Mouse (Mus musculus) small intestine, adult 2 months (tissue): ENCODE measurements around the gene Tysnd1. TPM values are rescaled to one million over a fixed set of nuclear protein-coding genes. Genes with fewer than 3 reads are reported as not detected.

Source experiments
- H3K27ac ChIP-seq: fragments of 200-500 bp; 2 replicates; pipeline ENCODE4 v1.5.1; 2012; ENCODE audit warnings: low read depth, low read length, control low read depth, inconsistent platforms; ENCODE audit not compliant: insufficient read depth
- H3K27me3 ChIP-seq: fragments of 200-500 bp; 2 replicates; pipeline ENCODE4 v1.6.1; 2012; ENCODE audit warnings: mild to moderate bottlenecking, moderate library complexity, low read length, inconsistent platforms; ENCODE audit not compliant: control insufficient read depth, insufficient read depth
- H3K36me3 ChIP-seq: fragments of 200-500 bp; 2 replicates; pipeline ENCODE4 v1.6.1; 2012; ENCODE audit warnings: mild to moderate bottlenecking, low read length, control low read depth, inconsistent platforms; ENCODE audit not compliant: control insufficient read depth, insufficient read depth
- H3K4me1 ChIP-seq: fragments of 200-500 bp; 2 replicates; pipeline ENCODE4 v1.6.1; 2012; ENCODE audit warnings: low read length, inconsistent platforms, mixed read lengths; ENCODE audit not compliant: control insufficient read depth, insufficient read depth, insufficient read length
- H3K4me3 ChIP-seq: fragments of 200-500 bp; 2 replicates; pipeline ENCODE4 v1.5.1; 2012; ENCODE audit warnings: low read depth, mild to moderate bottlenecking, control low read depth, inconsistent platforms, low read length, moderate library complexity
- CTCF ChIP-seq: fragments of 200-500 bp; IDR thresholded peaks from 2 replicates; pipeline ENCODE4 v1.5.1; 2012; ENCODE audit warnings: low read depth, mild to moderate bottlenecking, control low read depth, inconsistent platforms, low read length, moderate library complexity, mixed read lengths; ENCODE audit not compliant: insufficient replicate concordance, insufficient read length; ENCODE audit errors: extremely low read depth
- POLR2A ChIP-seq: fragments of 200-500 bp; IDR thresholded peaks from 2 replicates; pipeline ENCODE4 v1.6.1; 2012; ENCODE audit warnings: low read depth, mild to moderate bottlenecking, control low read depth, inconsistent platforms, low read length, moderate library complexity
- WGBS: fragments of 180-500 bp; shearing (Covaris S2); methylation state at CpG from one replicate; pipeline ENCODE4 v1.1.7; 2018; 5-methylcytosine and 5-hydroxymethylcytosine counted together
- polyA plus RNA-seq: library from polyadenylated mRNA; depleted of rRNA; stranded (reverse); fragments of >200 nt; gene quantifications from 2 replicates; pipeline ENCODE4 v1.2.3, GENCODE M21; 2012

Tysnd1 gene
- polyA plus RNA-seq, 1 experiment, result 110 TPM

DNA sequence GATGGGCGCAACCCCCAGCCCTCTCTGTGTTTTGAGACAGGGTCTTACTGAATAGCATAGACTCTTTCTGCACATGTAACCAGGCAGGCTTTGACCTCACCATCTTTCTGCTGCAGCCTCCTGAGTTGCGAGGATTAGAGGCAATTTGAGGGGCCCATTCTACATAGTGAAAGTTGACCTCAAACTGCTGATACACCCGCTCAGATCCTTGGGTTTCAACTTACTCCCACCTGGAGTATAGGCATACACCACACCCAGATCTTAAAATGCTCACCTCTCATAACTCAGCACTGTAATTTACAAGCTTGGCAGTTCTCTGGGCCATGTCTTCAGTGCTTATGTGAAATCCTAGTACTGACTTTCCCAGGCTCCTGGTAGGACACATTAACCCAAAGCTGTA lies 40.1 kb upstream of the Tysnd1 start:
- 58% methylated on average over 3 of the region's 3 CpGs for WGBS
- TF ChIP-seq POLR2A (no peak), CTCF (no peak)
- H3K4me3 ChIP-seq, result no peak overlapping the region
- peaks cover 22% of the 10 kb centered on the region for H3K36me3 ChIP-seq
- no peaks in the 10 kb centered on the region for H3K27me3 ChIP-seq
- H3K4me1 ChIP-seq, result peaks cover 19% of the 10 kb centered on the region; the same call in 1 of the 2 replicates
- peak overlapping the region; percentile 51; the same call in 1 of the 2 replicates for H3K27ac ChIP-seq

DNA sequence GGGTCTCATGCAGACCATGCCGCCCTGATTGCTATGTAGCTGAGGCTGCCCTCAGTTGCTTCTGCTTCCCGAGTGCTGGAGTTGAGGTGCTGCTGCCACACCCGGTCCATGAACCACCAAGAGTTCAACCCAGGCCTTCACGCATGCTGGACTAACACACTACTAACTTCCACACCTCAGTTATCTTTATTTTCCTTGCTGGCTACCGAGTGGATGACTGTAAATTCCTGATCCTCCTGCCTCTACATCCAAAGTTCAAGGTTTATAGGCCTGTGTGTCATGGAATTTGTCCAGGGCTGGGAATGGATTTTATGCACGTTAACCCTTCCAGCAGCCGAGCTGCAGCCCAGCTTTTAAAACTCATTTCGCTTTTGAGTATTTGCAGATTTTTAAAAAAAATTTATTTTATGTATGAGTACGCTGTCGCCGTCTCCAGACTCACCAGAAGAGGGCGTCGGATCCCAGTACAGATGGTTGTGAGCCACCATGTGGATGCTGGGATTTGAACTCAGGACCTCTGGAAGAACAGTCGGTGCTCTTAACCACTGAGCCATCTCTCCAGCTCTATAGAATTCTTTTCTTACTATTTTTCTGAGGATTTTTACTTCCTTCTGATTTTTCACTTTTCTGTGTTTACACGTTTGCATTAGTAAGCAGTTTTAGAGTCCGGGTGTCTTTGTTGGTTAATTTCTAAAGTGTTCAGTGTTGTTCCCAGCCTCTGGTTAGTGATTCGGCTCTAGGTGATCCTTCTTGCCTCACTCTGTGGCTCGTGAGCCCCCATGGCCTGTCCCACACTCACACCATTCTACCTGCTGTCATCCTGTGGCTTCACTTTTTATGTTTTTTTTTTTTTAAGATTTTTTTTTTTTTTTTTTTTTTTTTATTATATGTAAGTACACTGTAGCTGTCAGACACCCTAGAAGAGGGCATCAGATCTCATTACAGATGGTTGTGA lies 38.1 kb upstream of the Tysnd1 start:
- TF ChIP-seq CTCF, result no peak
- TF ChIP-seq POLR2A, result no peak
- H3K27me3 ChIP-seq, result no peaks in the 10 kb centered on the region
- peaks cover 17% of the 10 kb centered on the region; the same call in 1 of the 2 replicates for H3K4me1 ChIP-seq
- peaks cover 31% of the 10 kb centered on the region for H3K36me3 ChIP-seq
- H3K27ac ChIP-seq, result peak overlapping the region; percentile 92
- WGBS, result 45% methylated on average over 18 of the region's 18 CpGs
- peak overlapping the region; percentile 36 for H3K4me3 ChIP-seq

DNA sequence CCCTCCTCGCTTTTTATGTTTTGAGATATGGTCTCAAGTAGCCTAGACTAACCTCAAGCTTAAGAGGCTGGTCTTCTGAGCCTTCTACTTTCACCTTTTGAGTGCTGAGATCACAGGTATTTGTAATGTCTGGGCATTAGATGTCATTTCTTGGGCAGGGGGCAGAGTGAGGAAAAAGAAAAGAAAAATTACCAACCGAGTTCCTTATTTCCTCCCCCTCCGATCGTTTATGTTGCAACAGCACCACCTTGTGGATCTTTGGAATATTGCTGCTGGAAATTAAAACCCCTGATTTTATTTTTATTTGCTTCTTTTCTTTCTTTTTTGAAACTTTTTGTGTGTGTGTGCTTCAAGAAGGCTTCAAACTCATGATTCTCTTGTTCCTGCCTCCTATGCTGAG lies 37.3 kb upstream of the Tysnd1 start:
- no peak for TF ChIP-seq CTCF
- no peak for TF ChIP-seq POLR2A
- no peaks in the 10 kb centered on the region for H3K27me3 ChIP-seq
- H3K27ac ChIP-seq, result peak overlapping the region; percentile 35; the same call in 1 of the 2 replicates
- H3K4me3 ChIP-seq, result peak overlapping the region; percentile 17; the same call in 1 of the 2 replicates
- peaks cover 17% of the 10 kb centered on the region; the same call in 1 of the 2 replicates for H3K4me1 ChIP-seq
- WGBS, result 17% methylated on average over 4 of the region's 4 CpGs
- peaks cover 32% of the 10 kb centered on the region for H3K36me3 ChIP-seq

DNA sequence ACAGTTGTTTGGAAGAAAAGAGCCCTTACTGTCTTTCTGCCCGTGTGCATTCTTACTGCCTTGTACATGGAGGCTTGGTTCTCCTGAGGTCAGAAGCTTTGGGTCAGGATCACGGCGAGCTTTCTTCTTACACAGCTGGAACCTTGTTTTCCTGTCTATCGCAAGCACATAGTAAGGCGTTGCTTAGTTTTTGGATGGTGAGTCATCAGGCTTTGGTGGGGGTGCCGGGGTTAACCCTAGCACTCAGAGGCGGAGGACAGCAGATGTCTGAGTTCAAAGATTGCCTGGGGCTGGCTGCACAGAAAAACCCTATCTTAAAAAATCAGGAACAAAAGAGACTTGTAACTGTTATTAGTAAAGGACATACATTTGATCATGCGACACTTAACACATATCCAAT lies 33.4 kb upstream of the Tysnd1 start:
- no peaks in the 10 kb centered on the region for H3K27me3 ChIP-seq
- 77% methylated on average over 8 of the region's 8 CpGs for WGBS
- TF ChIP-seq POLR2A (no peak), CTCF (no peak)

DNA sequence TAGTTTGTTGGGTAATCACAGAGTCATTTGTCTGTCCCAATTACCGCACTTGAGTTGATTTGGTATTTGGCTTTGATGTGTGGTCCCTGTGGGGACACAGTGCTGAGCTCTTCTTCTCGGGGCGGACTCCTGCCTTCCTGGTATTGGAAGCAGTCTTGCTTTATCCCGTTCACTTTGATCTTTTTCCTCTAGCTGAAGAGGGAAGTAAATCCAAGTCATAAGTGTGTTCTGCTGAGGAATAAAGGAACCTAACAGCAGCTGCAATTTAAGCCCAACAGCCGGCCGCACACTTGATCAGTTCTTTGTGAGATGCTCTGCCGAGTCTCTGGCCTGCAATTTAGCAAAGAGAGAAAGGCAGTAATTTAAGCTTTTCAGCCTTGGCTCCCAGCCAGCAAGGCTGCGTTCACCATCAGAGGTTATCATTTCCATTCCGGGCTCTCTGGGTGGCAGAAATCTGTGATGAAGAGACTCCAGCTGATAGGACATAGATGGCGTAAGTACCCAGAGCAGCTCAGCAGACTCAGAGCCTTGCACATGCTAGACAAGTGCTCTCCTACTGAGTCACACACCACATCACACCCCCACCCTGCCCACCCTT lies 32.8 kb upstream of the Tysnd1 start:
- no peak for TF ChIP-seq CTCF
- TF ChIP-seq POLR2A, result no peak
- Histone ChIP-seq H3K4me1 (no peaks in the 10 kb centered on the region), H3K27ac (no peak overlapping the region), H3K36me3 (peaks cover 68% of the 10 kb centered on the region), H3K27me3 (no peaks in the 10 kb centered on the region), H3K4me3 (no peak overlapping the region)
- 68% methylated on average over 10 of the region's 10 CpGs for WGBS

More for the DNA sequence above, 33.4 kb upstream of the Tysnd1 start:
- Histone ChIP-seq H3K4me3 (no peak overlapping the region), H3K27ac (no peak overlapping the region), H3K36me3 (peaks cover 63% of the 10 kb centered on the region), H3K4me1 (no peaks in the 10 kb centered on the region)

DNA sequence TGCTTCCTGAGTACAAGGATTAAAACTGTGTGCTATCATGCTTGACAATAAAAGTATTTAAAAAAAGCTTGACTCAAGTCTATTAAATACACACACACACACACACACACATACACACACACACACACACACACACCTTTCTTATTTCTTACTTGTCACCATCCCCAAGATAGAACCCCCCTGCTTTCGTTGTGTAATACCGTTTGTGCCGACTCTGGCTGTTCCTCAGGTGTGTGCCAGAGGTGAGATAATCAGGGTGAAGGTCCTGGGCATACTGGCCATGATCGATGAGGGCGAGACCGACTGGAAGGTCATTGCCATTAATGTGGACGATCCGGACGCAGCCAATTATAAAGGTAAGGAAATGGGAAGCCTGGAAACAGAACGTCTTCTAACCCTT lies 30.2 kb upstream of the Tysnd1 start:
- H3K27ac ChIP-seq, result no peak overlapping the region
- peaks cover 80% of the 10 kb centered on the region for H3K36me3 ChIP-seq

DNA sequence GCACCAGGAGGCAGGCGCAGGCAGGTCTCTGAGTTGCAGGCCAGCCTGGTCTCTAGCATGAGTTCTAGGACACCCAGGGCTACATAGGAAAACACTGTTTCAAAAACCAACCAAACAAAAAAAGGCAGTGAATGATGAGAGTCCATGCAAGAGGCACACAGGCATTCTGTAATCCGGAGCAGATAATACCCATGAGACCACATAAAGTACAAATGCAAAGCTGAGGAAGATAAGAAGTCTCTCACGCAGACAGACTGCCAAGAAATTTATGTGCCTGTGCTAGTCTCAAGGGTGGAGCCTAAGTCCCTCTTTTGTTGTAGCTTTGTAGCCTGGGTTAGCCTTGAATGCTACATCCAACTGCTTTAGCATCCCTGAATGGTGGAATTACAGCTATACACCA lies 29.7 kb upstream of the Tysnd1 start:
- no peak overlapping the region for H3K27ac ChIP-seq
- H3K36me3 ChIP-seq, result peaks cover 82% of the 10 kb centered on the region

More for the DNA sequence above, 30.2 kb upstream of the Tysnd1 start:
- TF ChIP-seq CTCF (no peak), POLR2A (no peak)
- WGBS, result 78% methylated on average over 10 of the region's 10 CpGs
- Histone ChIP-seq H3K4me3 (no peak overlapping the region), H3K4me1 (no peaks in the 10 kb centered on the region), H3K27me3 (no peaks in the 10 kb centered on the region)

More for the DNA sequence above, 29.7 kb upstream of the Tysnd1 start:
- TF ChIP-seq POLR2A (no peak), CTCF (no peak)
- WGBS, result 75% methylated on average over 3 of the region's 3 CpGs
- no peaks in the 10 kb centered on the region for H3K27me3 ChIP-seq
- no peak overlapping the region for H3K4me3 ChIP-seq
- no peaks in the 10 kb centered on the region for H3K4me1 ChIP-seq
